Mouse (Mus musculus): ENCODE measurements at regions not wholly inside any gene's neighbourhood (a gene's known extent, or its start where the extent isn't known, plus 50 kb on each side); places are given as distances from the start of the nearest gene placed in this dataset.

- Histone ChIP-seq H3K9me3 (replicated peaks) (no peaks in the 10 kb centered on the region), H3K9ac (no peak overlapping the region), H3K4me3 (replicated peaks) (no peak overlapping the region), H3K27ac (peak overlapping the region; percentile 6), H3K27me3 (no peaks in the 10 kb centered on the region), H3K4me2 (no peak overlapping the region), H3K36me3 (no peaks in the 10 kb centered on the region), H3K4me1 (replicated peaks) (peaks cover 7% of the 10 kb centered on the region; the same call in 1 of the 2 replicates)
- 62% methylated on average over 11 of the region's 11 CpGs for WGBS (ENCODE audit: insufficient replicate concordance)
- DNase-seq = no peak
- 0 out of 2 replicates have a peak, but pooled peaks have one; percentile 34 for ATAC-seq (ENCODE audit: low read depth)
Measured at GRCm38 (mm10) chr12:70706806-70707628, 118.3 kb upstream of the Frmd6 start.

DNA sequence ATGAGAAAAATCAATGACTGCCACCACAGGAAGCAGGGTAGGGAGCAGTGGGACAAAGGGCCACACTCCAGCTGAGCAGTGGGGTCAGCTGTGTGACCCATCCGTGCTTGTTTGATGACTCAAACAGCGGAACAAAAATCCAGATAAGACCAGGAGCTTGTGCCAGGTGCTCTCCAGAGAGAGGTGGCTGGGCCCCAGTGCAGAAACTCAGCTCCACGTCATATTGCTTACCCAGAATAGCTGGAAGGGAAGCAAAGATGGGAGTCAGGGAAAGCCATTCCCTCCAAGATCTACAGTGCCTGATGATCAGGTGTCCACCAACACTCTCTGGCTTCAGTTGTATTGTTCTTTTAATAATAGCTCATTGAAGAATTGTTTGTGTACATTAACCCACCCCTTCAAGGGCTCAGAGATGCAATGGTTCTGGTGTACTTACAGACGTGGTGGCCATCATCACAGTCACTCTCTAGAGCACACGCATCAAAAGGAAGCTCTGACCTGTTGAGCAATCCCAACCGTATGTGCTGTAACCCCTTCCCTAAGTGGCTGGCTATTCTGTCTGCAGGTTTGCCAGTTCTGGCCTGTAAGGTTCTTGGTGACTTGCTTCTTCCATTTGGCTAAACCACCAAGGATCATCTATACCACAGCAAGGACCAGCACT, 117.6 kb upstream of the Frmd6 start:
- Histone ChIP-seq H3K4me1 (replicated peaks) (peaks cover 7% of the 10 kb centered on the region; the same call in 1 of the 2 replicates), H3K27ac (peak overlapping the region; percentile 6; the same call in 1 of the 2 replicates), H3K4me3 (replicated peaks) (no peak overlapping the region), H3K9ac (no peak overlapping the region), H3K36me3 (no peaks in the 10 kb centered on the region), H3K4me2 (no peak overlapping the region), H3K9me3 (replicated peaks) (no peaks in the 10 kb centered on the region), H3K27me3 (no peaks in the 10 kb centered on the region)
- DNase-seq (no peak), ATAC-seq (ENCODE audit: low read depth) (peak; percentile 85)
- WGBS (ENCODE audit: insufficient replicate concordance) = 37% methylated on average over 6 of the region's 6 CpGs

DNA sequence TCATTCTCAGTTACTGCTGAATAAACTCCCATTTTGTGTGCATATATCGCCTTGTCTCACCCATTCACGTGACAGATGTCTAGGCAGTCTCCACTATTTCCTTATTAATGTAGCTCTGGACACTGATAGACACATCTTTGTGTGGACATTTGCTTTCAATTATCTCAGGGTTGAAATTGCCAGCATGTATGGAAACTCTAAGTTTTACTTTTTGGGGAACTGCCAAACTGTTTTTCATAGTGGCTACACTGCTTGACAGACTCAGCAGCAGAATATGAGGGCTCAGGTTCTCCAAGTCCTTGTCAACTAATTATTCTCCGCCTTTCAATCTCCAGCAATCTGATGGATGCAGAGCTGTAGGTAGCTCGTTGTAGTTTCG, 117.0 kb upstream of the Frmd6 start:
- no peak for DNase-seq
- Histone ChIP-seq H3K9me3 (replicated peaks) (no peaks in the 10 kb centered on the region), H3K36me3 (no peaks in the 10 kb centered on the region), H3K27me3 (no peaks in the 10 kb centered on the region), H3K4me3 (replicated peaks) (no peak overlapping the region), H3K4me2 (no peak overlapping the region), H3K9ac (no peak overlapping the region), H3K27ac (0 out of 2 replicates have a peak overlapping the region, but pooled peaks have one; percentile 6), H3K4me1 (replicated peaks) (peaks cover 12% of the 10 kb centered on the region; the same call in 1 of the 2 replicates)
- no peak for ATAC-seq (ENCODE audit: low read depth)
- WGBS (ENCODE audit: insufficient replicate concordance) = 58% methylated on average over 5 of the region's 5 CpGs

DNA sequence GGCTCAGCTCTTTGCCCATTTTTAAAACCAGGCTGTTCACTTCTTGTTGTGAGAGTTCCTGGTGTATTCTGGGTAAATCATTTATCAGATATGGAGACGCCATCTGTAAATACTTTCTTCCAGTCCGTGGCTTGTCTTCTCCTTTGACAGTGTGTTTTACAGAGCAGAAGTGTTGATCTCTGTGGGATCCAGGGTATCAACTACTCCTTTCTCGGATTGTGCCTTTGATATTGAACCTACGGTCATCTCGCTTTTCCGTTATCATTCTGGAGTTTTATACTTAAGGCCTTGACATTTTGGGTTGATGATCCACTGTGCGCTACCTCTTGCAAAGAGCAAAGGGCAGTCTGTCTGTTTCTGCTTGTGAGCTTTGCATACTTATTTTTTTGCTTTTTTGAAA, 115.0 kb upstream of the Frmd6 start:
- Histone ChIP-seq H3K9me3 (replicated peaks) (no peaks in the 10 kb centered on the region), H3K9ac (no peak overlapping the region), H3K4me2 (no peak overlapping the region), H3K4me1 (replicated peaks) (peaks cover 15% of the 10 kb centered on the region; the same call in 1 of the 2 replicates), H3K36me3 (no peaks in the 10 kb centered on the region), H3K27ac (no peak overlapping the region), H3K4me3 (replicated peaks) (no peak overlapping the region), H3K27me3 (no peaks in the 10 kb centered on the region)
- DNase-seq = no peak
- 72% methylated on average over 7 of the region's 7 CpGs for WGBS (ENCODE audit: insufficient replicate concordance)
- ATAC-seq (ENCODE audit: low read depth) = no peak

- DNase-seq = no peak
- WGBS (ENCODE audit: insufficient replicate concordance) = 39% methylated on average over 5 of the region's 5 CpGs
- ATAC-seq (ENCODE audit: low read depth) = no peak
Measured at GRCm38 (mm10) chr12:70711030-70711429, 114.3 kb upstream of the Frmd6 start.

GRCm38 (mm10) chr12:70712322-70713024, 112.8 kb upstream of the Frmd6 start:
- H3K9me3 ChIP-seq (replicated peaks) = no peaks in the 10 kb centered on the region
- WGBS (ENCODE audit: insufficient replicate concordance) = 57% methylated on average over 5 of the region's 5 CpGs
- H3K27ac ChIP-seq = no peak overlapping the region
- no peak for ATAC-seq (ENCODE audit: low read depth)
- no peaks in the 10 kb centered on the region for H3K27me3 ChIP-seq
- H3K9ac ChIP-seq = no peak overlapping the region
- H3K4me3 ChIP-seq (replicated peaks) = no peak overlapping the region
- no peak for DNase-seq
- no peaks in the 10 kb centered on the region for H3K36me3 ChIP-seq
- no peak overlapping the region for H3K4me2 ChIP-seq
- peaks cover 9% of the 10 kb centered on the region; the same call in 1 of the 2 replicates for H3K4me1 ChIP-seq (replicated peaks)

More at GRCm38 (mm10) chr12:70711030-70711429, 114.3 kb upstream of the Frmd6 start:
- no peak overlapping the region for H3K27ac ChIP-seq
- no peak overlapping the region for H3K4me2 ChIP-seq
- peaks cover 15% of the 10 kb centered on the region; the same call in 1 of the 2 replicates for H3K4me1 ChIP-seq (replicated peaks)
- H3K9ac ChIP-seq = no peak overlapping the region
- no peak overlapping the region for H3K4me3 ChIP-seq (replicated peaks)
- no peaks in the 10 kb centered on the region for H3K9me3 ChIP-seq (replicated peaks)
- H3K36me3 ChIP-seq = no peaks in the 10 kb centered on the region
- H3K27me3 ChIP-seq = no peaks in the 10 kb centered on the region

DNA sequence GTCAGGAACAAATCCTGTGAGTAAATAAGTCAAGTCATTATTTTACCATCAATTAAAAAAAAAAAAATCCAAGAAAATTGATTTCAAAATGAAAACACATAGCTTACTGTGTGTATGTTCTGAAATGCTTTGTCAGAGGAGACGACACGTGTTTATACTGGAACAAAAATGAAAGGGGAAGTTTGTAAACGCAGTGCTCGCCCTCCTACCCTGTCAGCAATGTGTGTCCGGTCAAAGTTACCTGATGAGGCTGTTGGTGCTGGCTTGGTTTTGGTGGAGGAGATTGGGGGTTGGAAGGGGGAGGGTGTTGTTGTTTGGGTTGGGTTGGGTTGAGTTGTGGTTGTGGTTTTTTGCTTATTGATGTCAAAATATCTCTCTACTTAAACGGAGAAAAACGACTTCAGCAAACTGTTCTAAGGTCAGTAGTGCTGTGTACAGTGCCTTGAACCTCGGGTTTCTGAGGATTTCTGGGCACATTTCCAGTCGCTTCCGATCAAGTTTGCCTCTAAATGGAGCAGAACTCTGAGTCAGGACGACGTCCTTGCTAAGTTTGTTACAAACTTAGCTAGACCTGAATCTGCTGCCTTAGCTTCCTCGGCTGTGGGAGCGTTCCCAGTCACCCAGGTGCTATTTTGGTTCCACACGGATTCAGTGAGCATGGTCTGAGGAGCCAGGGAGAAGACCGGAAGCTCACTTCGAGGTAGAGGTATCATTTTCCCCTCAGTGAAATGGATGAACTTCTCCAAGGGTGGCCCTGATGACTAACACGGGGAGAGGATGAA, 111.6 kb upstream of the Frmd6 start:
- Histone ChIP-seq H3K9ac (no peak overlapping the region), H3K9me3 (replicated peaks) (no peaks in the 10 kb centered on the region), H3K4me1 (replicated peaks) (peaks cover 9% of the 10 kb centered on the region; the same call in 1 of the 2 replicates), H3K36me3 (no peaks in the 10 kb centered on the region), H3K27me3 (no peaks in the 10 kb centered on the region), H3K27ac (no peak overlapping the region), H3K4me3 (replicated peaks) (no peak overlapping the region), H3K4me2 (peak overlapping the region; percentile 26; the same call in 1 of the 2 replicates)
- DNase-seq (no peak), ATAC-seq (ENCODE audit: low read depth) (no peak)
- 29% methylated on average over 18 of the region's 18 CpGs for WGBS (ENCODE audit: insufficient replicate concordance)

GRCm38 (mm10) chr12:70714281-70714679, 111.0 kb upstream of the Frmd6 start:
- no peak for ATAC-seq (ENCODE audit: low read depth)
- Histone ChIP-seq H3K4me1 (replicated peaks) (peaks cover 11% of the 10 kb centered on the region; the same call in 1 of the 2 replicates), H3K27ac (no peak overlapping the region), H3K4me3 (replicated peaks) (no peak overlapping the region), H3K9ac (no peak overlapping the region), H3K9me3 (replicated peaks) (no peaks in the 10 kb centered on the region), H3K4me2 (0 out of 2 replicates have a peak overlapping the region, but pooled peaks have one; percentile 26), H3K27me3 (no peaks in the 10 kb centered on the region), H3K36me3 (no peaks in the 10 kb centered on the region)
- DNase-seq = no peak
- WGBS (ENCODE audit: insufficient replicate concordance) = 68% methylated on average over 10 of the region's 11 CpGs

- Histone ChIP-seq H3K27ac (no peak overlapping the region), H3K36me3 (no peaks in the 10 kb centered on the region), H3K27me3 (no peaks in the 10 kb centered on the region), H3K4me1 (replicated peaks) (peaks cover 12% of the 10 kb centered on the region; the same call in 1 of the 2 replicates), H3K4me3 (replicated peaks) (no peak overlapping the region), H3K9me3 (replicated peaks) (no peaks in the 10 kb centered on the region), H3K9ac (no peak overlapping the region), H3K4me2 (no peak overlapping the region)
- ATAC-seq (ENCODE audit: low read depth) (no peak), DNase-seq (no peak)
- WGBS (ENCODE audit: insufficient replicate concordance) = 68% methylated on average over 2 of the region's 2 CpGs
Measured at GRCm38 (mm10) chr12:70715836-70716235, 109.5 kb upstream of the Frmd6 start.

GRCm38 (mm10) chr12:70718602-70719001, 106.7 kb upstream of the Frmd6 start:
- Histone ChIP-seq H3K9ac (no peak overlapping the region), H3K4me2 (no peak overlapping the region), H3K4me3 (replicated peaks) (no peak overlapping the region), H3K27me3 (no peaks in the 10 kb centered on the region), H3K4me1 (replicated peaks) (peaks cover 7% of the 10 kb centered on the region; the same call in 1 of the 2 replicates), H3K9me3 (replicated peaks) (no peaks in the 10 kb centered on the region), H3K36me3 (no peaks in the 10 kb centered on the region), H3K27ac (no peak overlapping the region)
- DNase-seq (no peak), ATAC-seq (ENCODE audit: low read depth) (no peak)
- whole genome bisulfite sequencing (ENCODE audit: insufficient replicate concordance) = 19% methylated on average over 1 of the region's 1 CpGs

Data from liver, embryonic 13.5 days (tissue).